Mouse (Mus musculus) CH12.LX (cell line): ENCODE data around the gene Defb5.

Experiments used
- CTCF ChIP-seq, 2 experiments: IDR thresholded peaks in 1 of 2; conservative IDR thresholded peaks in 1 of 2; 2 replicates each; pipeline ENCODE4 v1.5.1; 2011 to 2012; ENCODE audit warnings: low read depth in 2 of 2, low read length in 2 of 2, improper control_type of control experiment in 1 of 2, inconsistent platforms in 1 of 2, mild to moderate bottlenecking in 1 of 2, moderate library complexity in 1 of 2
- EP300 ChIP-seq: IDR thresholded peaks from 2 replicates; pipeline ENCODE4 v1.6.1; 2011; ENCODE audit warnings: low read length, improper control_type of control experiment
- JUND ChIP-seq: conservative IDR thresholded peaks from 2 replicates; pipeline ENCODE4 v1.6.1; 2011; ENCODE audit warnings: low read depth, low read length, improper control_type of control experiment
- POLR2A ChIP-seq: IDR thresholded peaks from 2 replicates; pipeline ENCODE4 v1.6.1; 2011; ENCODE audit warnings: low read depth, mild to moderate bottlenecking, improper control_type of control experiment, low read length

GRCm38 (mm10) chr8:19247280-19247679, at the start of gene Defb5:
- TF ChIP-seq POLR2A (no peak), EP300 (no peak), JUND (no peak), CTCF (conservative IDR thresholded peaks at IDR 0.05 in 1 of 2, IDR thresholded peaks at IDR 0.05 in 1 of 2; ENCODE audit: low read depth in 2 of 2, low read length in 2 of 2) (no peak)
